Mouse (Mus musculus) neural tube, embryonic 13.5 days (tissue): Measurements from ENCODE around the gene Numbl. TPM values are rescaled to one million over a fixed set of nuclear protein-coding genes. Genes with fewer than 3 reads are reported as not detected.

Source experiments
- ATAC-seq: fragments of 200-750 bp; cut with Nextera tagmentation; 2 replicates; pipeline ENCODE4 v1.8.0; 2017; ENCODE audit warnings: low read depth, mild to moderate bottlenecking, moderate TSS enrichment, moderate library complexity
- H3K27ac ChIP-seq: fragments of 300-500 bp; sonication (generic); replicated peaks from 2 replicates; pipeline ENCODE4 v1.5.1; 2015; ENCODE audit warnings: moderate library complexity, mild to moderate bottlenecking, inconsistent platforms
- H3K27me3 ChIP-seq: fragments of 300-500 bp; sonication (generic); 2 replicates; pipeline ENCODE4 v1.6.1; 2015; ENCODE audit warnings: mild to moderate bottlenecking, inconsistent platforms
- H3K36me3 ChIP-seq: fragments of 300-500 bp; sonication (generic); 2 replicates; pipeline ENCODE4 v1.6.1; 2015; ENCODE audit warnings: mild to moderate bottlenecking, inconsistent platforms
- H3K4me1 ChIP-seq: fragments of 300-500 bp; sonication (generic); replicated peaks from 2 replicates; pipeline ENCODE4 v1.6.1; 2015; ENCODE audit warnings: inconsistent platforms
- H3K4me2 ChIP-seq: fragments of 300-500 bp; sonication (generic); 2 replicates; pipeline ENCODE4 v1.6.1; 2015; ENCODE audit warnings: inconsistent platforms, mild to moderate bottlenecking, moderate library complexity
- H3K4me3 ChIP-seq: fragments of 300-500 bp; sonication (generic); 2 replicates; pipeline ENCODE4 v1.5.1; 2015; ENCODE audit warnings: mild to moderate bottlenecking, inconsistent platforms
- H3K9ac ChIP-seq: fragments of 300-500 bp; sonication (generic); 2 replicates; pipeline ENCODE4 v1.6.1; 2015; ENCODE audit warnings: moderate library complexity, mild to moderate bottlenecking, inconsistent platforms
- H3K9me3 ChIP-seq: fragments of 300-500 bp; sonication (generic); 2 replicates; pipeline ENCODE4 v1.6.1; 2016; ENCODE audit warnings: inconsistent platforms
- WGBS: fragments of 180-500 bp; shearing (Covaris S2); methylation state at CpG from one replicate; pipeline ENCODE4 v1.1.7; 2015; 5-methylcytosine and 5-hydroxymethylcytosine counted together
- polyA plus RNA-seq: library from polyadenylated mRNA; unstranded; fragments of >200 nt; fragmentation: Nextera tagmentation; extraction: Ambion mirVana; gene quantifications from 2 replicates; pipeline ENCODE4 v1.2.1, GENCODE M21; 2015

Gene Numbl
- 52.8 and 55.3 TPM in 2 replicates for polyA plus RNA-seq

DNA sequence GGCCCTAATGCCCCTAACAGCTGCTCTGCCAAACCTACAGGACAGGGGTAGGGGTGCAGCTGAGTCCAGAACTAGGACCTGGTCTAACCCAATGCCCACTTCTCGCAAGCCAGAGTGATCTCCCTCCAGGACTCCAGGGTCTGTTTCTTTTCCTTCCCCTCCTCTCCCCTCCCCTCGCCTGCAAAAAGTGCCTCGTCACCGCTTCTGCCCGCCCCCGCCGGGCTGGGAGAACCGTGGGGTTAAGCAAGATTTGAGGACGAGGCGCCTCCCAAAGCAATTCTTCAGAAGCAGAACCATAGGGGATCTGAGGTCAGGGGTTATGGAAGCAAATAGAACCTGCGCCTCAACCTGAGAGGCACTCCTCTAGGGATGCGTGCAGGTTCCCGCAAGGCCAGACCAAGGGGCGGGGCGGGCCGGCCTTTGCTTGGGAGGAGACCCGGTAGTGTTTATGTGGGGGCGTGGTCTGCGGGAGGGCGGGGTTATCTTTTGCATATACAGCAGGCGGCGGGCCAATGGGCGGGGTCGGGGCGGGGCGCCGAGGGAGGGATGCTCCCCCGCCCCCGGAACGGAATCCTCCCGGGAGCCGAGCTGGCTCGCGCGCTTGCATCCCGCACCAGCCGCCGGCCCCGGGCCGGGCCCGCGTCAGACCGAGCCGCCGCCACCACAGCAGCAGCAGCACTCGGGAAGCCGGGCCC, at the start of gene Numbl:
Gene Numbl (plus strand): TSS at position 229 of the 695 bp plus-strand sequence.
- 0% methylated on average over 33 of the region's 47 CpGs for WGBS
- peaks cover 55% of the 10 kb centered on the region for H3K4me1 ChIP-seq

DNA sequence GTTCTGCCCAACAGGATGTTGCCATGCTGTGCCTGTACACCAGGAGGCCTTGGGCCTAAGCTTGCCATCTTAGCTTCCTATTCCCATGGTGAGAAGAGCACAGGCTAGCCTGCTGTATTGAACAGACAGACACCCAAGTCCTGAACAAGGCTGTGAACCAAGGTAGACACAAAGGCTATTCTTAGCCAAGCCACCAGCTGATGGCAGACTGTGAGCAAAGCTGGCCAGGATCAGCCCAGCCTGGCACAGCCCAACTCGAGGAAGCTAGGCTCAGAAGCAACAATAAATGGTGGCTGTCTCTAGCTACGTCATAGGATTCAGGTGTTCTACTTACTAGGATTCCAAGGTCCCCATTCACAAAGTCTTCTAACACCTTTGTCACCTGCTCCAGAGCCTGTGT, 45.6 kb upstream of the Numbl start:
- Histone ChIP-seq H3K36me3 (peaks cover 98% of the 10 kb centered on the region), H3K4me3 (no peak overlapping the region), H3K9me3 (no peaks in the 10 kb centered on the region), H3K27me3 (no peaks in the 10 kb centered on the region), H3K27ac (no peak overlapping the region), H3K4me2 (no peak overlapping the region), H3K4me1 (no peaks in the 10 kb centered on the region), H3K9ac (no peak overlapping the region)
- WGBS: 82% methylated on average over 2 of the region's 2 CpGs
- ATAC-seq: no peak

More for the DNA sequence above, at the start of gene Numbl:
- Histone ChIP-seq H3K27ac (peak within 1 kb of the TSS; percentile 96), H3K9me3 (no peaks in the 10 kb centered on the region), H3K36me3 (peaks cover 31% of the 10 kb centered on the region), H3K27me3 (no peaks in the 10 kb centered on the region), H3K4me3 (peak within 1 kb of the TSS; percentile 75), H3K4me2 (peak within 1 kb of the TSS; percentile 93), H3K9ac (peak within 1 kb of the TSS; percentile 97)
- peak; percentile 78 for ATAC-seq

DNA sequence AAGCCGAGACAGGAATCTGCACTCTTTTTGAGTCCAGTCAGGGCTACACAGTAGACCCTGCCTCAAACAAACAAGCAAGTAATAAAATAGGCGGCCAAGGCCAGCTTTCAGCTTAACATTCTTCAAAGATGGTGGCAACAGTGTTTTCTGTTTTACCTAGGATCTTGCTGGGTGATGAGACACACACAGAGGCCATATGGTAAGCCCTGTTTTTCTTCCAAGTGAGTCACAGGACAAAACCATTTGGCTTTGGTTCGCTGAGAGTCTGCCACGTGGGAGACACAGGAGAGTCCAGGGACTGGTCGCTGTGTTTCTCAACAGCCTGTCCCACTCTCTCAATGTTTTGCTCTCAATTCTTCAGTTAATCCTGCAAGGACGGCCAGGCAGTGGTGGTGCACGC, 39.6 kb upstream of the Numbl start:
- Histone ChIP-seq H3K9me3 (no peaks in the 10 kb centered on the region), H3K4me3 (no peak overlapping the region), H3K27me3 (no peaks in the 10 kb centered on the region), H3K4me2 (no peak overlapping the region), H3K4me1 (peaks cover 13% of the 10 kb centered on the region), H3K36me3 (peaks cover 79% of the 10 kb centered on the region), H3K27ac (no peak overlapping the region), H3K9ac (no peak overlapping the region)
- no peak for ATAC-seq
- WGBS: 87% methylated on average over 7 of the region's 7 CpGs

DNA sequence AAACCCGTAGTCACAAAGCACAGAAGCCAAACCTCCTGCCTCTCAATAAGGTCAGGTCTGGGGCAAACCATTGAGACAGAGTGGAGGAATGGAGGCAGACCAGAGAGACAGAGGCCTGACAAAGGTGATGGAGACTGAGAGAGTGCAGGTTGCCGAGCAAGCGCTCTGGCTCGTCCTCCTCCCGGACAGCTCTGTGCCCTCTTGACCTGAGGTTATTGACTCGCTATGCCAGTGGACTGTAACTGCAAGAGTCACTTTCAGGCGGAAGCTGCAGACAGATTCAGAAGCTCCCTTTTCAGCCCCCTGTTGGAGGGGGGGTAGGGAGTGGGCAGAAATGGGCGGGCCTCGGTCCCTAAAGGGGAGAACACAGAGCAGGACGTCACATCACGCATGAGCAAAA, 38.3 kb upstream of the Numbl start:
- Histone ChIP-seq H3K36me3 (peaks cover 66% of the 10 kb centered on the region), H3K27ac (no peak overlapping the region), H3K4me1 (peaks cover 26% of the 10 kb centered on the region), H3K9me3 (no peaks in the 10 kb centered on the region), H3K9ac (no peak overlapping the region), H3K4me2 (no peak overlapping the region), H3K27me3 (no peaks in the 10 kb centered on the region), H3K4me3 (no peak overlapping the region)
- ATAC-seq: no peak
- 71% methylated on average over 11 of the region's 11 CpGs for WGBS

DNA sequence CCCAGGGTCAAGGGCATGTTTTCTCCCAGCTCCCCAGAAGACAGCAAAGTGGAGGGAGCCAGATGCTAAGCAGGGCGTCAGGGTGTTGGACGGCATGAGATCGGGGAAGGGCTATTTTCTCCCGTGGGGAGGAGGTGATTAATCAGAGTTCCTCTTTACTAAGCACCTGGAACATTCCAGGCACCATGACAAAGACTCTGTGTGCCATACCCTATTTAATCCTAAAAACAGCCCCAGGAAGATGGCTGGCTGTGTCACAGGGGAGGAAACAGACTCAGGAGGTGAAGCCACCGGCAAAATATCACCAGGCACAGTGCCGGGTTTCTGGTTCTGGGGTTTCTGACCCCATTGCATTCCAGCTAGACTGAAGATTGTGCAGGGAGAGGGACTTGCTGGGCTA, 36.3 kb upstream of the Numbl start:
- no peaks in the 10 kb centered on the region for H3K27me3 ChIP-seq
- peaks cover 47% of the 10 kb centered on the region for H3K36me3 ChIP-seq
- no peak overlapping the region for H3K27ac ChIP-seq
- no peaks in the 10 kb centered on the region for H3K9me3 ChIP-seq
- H3K9ac ChIP-seq: no peak overlapping the region
- no peak for ATAC-seq
- H3K4me2 ChIP-seq: no peak overlapping the region
- WGBS: 83% methylated on average over 6 of the region's 6 CpGs
- H3K4me3 ChIP-seq: no peak overlapping the region
- peaks cover 46% of the 10 kb centered on the region for H3K4me1 ChIP-seq

DNA sequence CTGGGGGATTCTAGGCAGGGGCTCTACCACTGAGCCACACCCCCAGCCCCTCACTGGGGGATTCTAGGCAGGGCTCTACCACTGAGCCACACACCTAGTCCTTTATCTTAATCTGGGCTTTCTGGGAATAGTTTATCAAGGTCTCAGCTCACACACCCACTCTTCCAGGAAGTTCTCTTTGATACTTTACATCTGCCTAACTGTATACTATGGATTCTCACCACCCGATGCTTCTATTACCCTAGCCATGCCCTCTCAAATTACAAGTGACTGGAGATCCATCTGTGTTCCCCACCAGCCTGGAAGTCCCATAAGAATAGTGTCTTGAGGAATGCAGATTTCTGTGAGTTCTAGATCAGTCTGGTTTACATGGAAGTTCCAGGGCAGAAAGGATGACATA, 35.7 kb upstream of the Numbl start:
- H3K4me3 ChIP-seq: no peak overlapping the region
- no peaks in the 10 kb centered on the region for H3K27me3 ChIP-seq
- WGBS: 77% methylated on average over 1 of the region's 1 CpGs
- no peak for ATAC-seq
- no peak overlapping the region for H3K9ac ChIP-seq
- peaks cover 42% of the 10 kb centered on the region for H3K36me3 ChIP-seq
- H3K27ac ChIP-seq: no peak overlapping the region
- no peaks in the 10 kb centered on the region for H3K9me3 ChIP-seq
- H3K4me1 ChIP-seq: peaks cover 52% of the 10 kb centered on the region
- no peak overlapping the region for H3K4me2 ChIP-seq

DNA sequence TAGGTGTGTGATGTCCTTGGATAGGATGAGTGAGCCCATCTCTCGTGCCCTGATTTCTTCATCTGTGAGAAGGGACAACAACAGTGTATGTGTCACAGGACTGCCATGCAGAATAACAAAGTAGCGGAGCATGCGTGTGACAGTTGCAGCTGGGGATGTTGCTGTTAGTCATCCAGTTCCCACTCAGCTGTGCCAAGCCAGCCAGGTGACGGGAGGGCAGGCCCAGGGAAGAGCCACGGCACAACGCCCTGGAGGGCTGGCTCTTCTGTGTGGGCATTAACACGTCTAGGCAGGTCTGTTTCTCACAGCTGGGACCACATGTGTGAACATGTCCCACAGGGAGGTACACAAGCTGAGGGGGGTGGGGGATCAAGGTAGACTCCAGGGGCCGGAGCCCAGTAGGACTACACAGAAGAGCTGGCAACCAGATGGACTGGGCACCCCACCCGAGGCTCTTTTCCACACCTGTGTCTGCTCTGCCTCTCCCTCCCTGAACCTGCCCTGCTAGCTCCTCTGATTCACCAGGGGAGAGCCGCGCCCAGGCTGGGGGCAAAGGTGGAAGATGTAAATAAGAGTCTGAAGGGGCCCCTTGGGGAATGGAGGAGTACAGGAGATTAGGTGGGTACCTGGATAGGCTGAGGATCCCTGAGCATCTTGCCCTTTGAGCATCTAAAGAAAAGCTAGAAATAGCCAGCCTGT, 33.2 kb upstream of the Numbl start:
- Histone ChIP-seq H3K4me1 (peaks cover 61% of the 10 kb centered on the region), H3K27ac (no peak overlapping the region), H3K9ac (peak overlapping the region; percentile 92), H3K9me3 (no peaks in the 10 kb centered on the region), H3K36me3 (peaks cover 19% of the 10 kb centered on the region), H3K4me3 (peak overlapping the region; percentile 89), H3K4me2 (peak overlapping the region; percentile 97), H3K27me3 (no peaks in the 10 kb centered on the region)
- whole genome bisulfite sequencing: 65% methylated on average over 11 of the region's 11 CpGs
- no peak for ATAC-seq

DNA sequence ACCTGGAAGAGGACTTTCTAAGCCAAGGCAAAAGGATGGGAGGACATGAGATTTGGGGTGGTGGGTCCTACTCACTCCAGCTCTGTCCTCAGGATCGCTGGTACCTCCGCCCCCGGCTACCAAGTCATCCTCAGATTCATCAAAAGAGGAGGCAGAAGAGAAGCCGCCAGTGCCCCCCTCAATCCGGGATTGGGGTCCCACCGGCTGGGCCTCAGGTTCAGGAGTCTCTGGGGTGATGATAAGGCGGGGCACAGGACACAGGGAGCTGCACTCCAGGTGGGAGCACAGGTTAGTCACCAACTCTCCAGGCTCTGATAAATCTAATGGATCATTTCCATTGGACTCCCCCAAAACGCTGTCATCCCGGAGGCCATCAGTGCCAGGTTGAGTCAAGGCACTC, 31.0 kb upstream of the Numbl start:
- peaks cover 11% of the 10 kb centered on the region; the same call in 1 of the 2 replicates for H3K36me3 ChIP-seq
- no peak for ATAC-seq
- H3K9me3 ChIP-seq: no peaks in the 10 kb centered on the region
- H3K27me3 ChIP-seq: no peaks in the 10 kb centered on the region
- H3K4me2 ChIP-seq: peak overlapping the region; percentile 97
- peak overlapping the region; percentile 89 for H3K4me3 ChIP-seq
- peak overlapping the region; percentile 92 for H3K9ac ChIP-seq
- 36% methylated on average over 9 of the region's 9 CpGs for WGBS
- peaks cover 61% of the 10 kb centered on the region for H3K4me1 ChIP-seq
- no peak overlapping the region for H3K27ac ChIP-seq

DNA sequence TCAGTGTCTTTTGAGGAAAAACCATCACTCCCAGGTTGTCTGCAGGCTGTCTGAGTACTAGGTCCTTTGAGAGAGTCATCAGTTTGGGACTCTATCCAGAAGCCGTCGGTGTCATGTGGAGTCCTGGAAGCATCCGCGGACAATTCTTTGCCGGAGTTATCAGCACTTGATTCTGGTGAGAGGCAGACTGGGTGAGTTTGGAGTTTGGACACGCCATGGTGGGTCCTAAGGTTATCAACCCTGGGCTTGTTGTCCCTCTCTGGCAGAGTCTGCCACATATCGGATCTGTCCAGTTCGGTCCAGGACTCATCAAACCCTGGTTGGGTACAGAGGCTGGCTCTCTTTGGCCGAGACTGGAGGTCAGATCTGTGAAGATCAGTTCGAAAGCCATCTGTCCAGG, 30.6 kb upstream of the Numbl start:
- H3K36me3 ChIP-seq: peaks cover 7% of the 10 kb centered on the region; the same call in 1 of the 2 replicates
- no peaks in the 10 kb centered on the region for H3K9me3 ChIP-seq
- ATAC-seq: peak; percentile 6
- H3K27ac ChIP-seq: peak overlapping the region; percentile 87
- H3K4me2 ChIP-seq: peak overlapping the region; percentile 97
- 6% methylated on average over 10 of the region's 10 CpGs for WGBS
- H3K4me3 ChIP-seq: peak overlapping the region; percentile 89
- H3K9ac ChIP-seq: peak overlapping the region; percentile 92
- peaks cover 59% of the 10 kb centered on the region for H3K4me1 ChIP-seq
- no peaks in the 10 kb centered on the region for H3K27me3 ChIP-seq

DNA sequence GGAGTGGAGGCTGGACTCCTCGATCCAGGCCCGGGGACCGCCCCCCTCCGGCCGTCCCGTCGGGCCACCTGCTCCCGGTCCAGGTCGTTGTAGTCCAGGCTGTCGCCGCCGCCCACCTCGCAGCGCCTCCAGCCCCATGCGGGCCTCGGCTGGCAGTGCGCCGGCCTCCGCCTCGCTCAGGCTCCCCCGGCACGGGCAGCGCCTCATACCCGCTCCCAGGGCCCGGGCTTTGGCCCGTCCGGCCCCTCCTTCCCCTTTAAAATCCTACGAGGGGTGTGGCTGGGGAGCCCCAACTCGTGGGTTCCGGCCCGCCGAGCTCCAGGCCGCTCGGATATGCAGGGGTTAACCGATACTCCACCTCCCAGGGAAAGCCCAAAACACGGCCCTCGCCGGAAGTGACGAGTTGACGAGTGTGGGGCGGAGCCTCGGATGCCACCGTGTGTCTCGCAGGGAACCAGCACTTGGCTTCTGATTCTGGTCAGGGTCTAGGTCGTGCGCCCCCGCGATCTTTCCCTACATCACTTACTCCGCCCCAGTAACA, 29.9 kb upstream of the Numbl start, which contains the start of gene Itpkc:
Gene Itpkc (minus strand): TSS at position 381 of the 541 bp plus-strand sequence.
- H3K36me3 ChIP-seq: peaks cover 1% of the 10 kb centered on the region; the same call in 1 of the 2 replicates
- ATAC-seq: peak; percentile 67
- H3K9ac ChIP-seq: peak within 1 kb of the TSS; percentile 92
- H3K4me3 ChIP-seq: peak within 1 kb of the TSS; percentile 89
- peak within 1 kb of the TSS; percentile 87 for H3K27ac ChIP-seq
- H3K4me2 ChIP-seq: peak within 1 kb of the TSS; percentile 97
- no peaks in the 10 kb centered on the region for H3K9me3 ChIP-seq
- WGBS: under 1% methylated on average over 49 of the region's 49 CpGs
- H3K27me3 ChIP-seq: no peaks in the 10 kb centered on the region
- peaks cover 58% of the 10 kb centered on the region for H3K4me1 ChIP-seq

DNA sequence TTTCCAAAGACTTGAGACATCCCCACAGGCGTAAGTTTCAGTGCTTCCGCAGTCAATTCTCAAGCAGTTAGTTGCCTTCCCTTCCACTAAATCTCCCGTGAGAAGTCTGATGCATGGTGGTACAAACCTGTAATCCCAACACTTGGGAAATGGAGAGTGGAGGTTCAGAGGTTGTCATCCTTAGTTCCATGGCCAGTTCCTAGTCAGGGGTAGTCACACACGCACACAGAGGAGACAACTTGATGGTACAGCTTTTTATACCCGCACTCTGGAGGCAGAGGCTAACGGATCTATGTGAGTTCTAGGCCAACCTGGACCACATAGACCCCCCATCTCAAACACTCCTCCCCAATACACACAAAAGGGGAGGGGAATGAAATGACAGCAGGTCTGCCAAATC, 29.4 kb upstream of the Numbl start:
- no peaks in the 10 kb centered on the region for H3K9me3 ChIP-seq
- peaks cover 58% of the 10 kb centered on the region for H3K4me1 ChIP-seq
- peak overlapping the region; percentile 92 for H3K9ac ChIP-seq
- WGBS: 21% methylated on average over 6 of the region's 6 CpGs
- no peak for ATAC-seq
- H3K36me3 ChIP-seq: no peaks in the 10 kb centered on the region
- no peaks in the 10 kb centered on the region for H3K27me3 ChIP-seq
- H3K27ac ChIP-seq: peak overlapping the region; percentile 87
- peak overlapping the region; percentile 97 for H3K4me2 ChIP-seq
- H3K4me3 ChIP-seq: peak overlapping the region; percentile 89

DNA sequence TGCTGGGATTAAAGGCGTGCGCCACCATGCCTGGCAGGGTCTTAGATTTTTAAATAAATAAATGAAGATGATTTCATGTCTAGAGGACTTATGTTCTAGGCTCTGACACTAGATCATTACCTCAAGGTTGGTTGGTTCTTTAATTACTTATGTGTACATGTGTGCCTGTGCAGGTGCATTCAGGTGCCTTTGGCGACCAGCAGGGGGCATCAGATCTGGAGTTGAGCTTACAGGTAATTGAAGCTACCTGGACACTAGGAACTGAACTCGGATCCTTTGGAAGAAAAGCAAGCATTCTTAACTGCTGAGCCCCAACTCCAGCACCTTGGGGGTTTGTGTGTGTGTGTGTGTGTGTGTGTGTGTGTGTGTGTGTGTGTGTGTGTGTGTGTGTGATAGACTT, 27.5 kb upstream of the Numbl start:
- Histone ChIP-seq H3K4me2 (no peak overlapping the region), H3K9me3 (no peaks in the 10 kb centered on the region), H3K9ac (no peak overlapping the region), H3K4me3 (no peak overlapping the region), H3K27me3 (no peaks in the 10 kb centered on the region), H3K27ac (no peak overlapping the region), H3K36me3 (0 out of 2 replicates have a peak, but pooled peaks cover under 1% of the 10 kb centered on the region), H3K4me1 (peaks cover 43% of the 10 kb centered on the region)
- 83% methylated on average over 4 of the region's 4 CpGs for WGBS
- no peak for ATAC-seq
